25 mouse cellular contexts compared by ENCODE assay signal in genomic region chr15:27790699-27791098, GRCm38 (mm10).
A peak's percentile ranks its signal among the peaks of the same experiment; 100 is the strongest.
DNase-seq lines count a peak whose midpoint lies in the region; ATAC-seq lines count a peak whose summit lies in the region.
"Had no signal": no experiment of that assay in that cellular context is flagged by ENCODE, and none has a peak within 500 bp of the region (broad histone marks: within the 10 kb centered on the region; RNA-seq: fewer than 3 reads in every experiment).

No protein-coding gene starts in this region.

- H3K4me3 ChIP-seq in embryonic facial prominence, embryonic 12.5 days, result no peak overlapping the region
- no peak overlapping the region for H3K4me3 ChIP-seq in embryonic facial prominence, embryonic 10.5 days
- no peak overlapping the region for H3K4me3 ChIP-seq in limb, embryonic 15.5 days
- H3K4me3 ChIP-seq in forebrain, embryonic 16.5 days (replicated peaks; ENCODE audit: low read length), result no peak overlapping the region
- H3K4me3 ChIP-seq: embryonic facial prominence, embryonic 15.5 days; erythroblast, embryonic 14.5 days; forebrain, embryonic 10.5 days; gastrocnemius, adult 2 months; heart, embryonic 13.5 days; hindbrain, embryonic 12.5 days had no signal

- H3K27me3 ChIP-seq in embryonic facial prominence, embryonic 12.5 days, result no peaks in the 10 kb centered on the region
- H3K27me3 ChIP-seq in embryonic facial prominence, embryonic 10.5 days (replicated peaks; ENCODE audit: low read depth, poor library complexity, severe bottlenecking), result no peaks in the 10 kb centered on the region
- H3K27me3 ChIP-seq in limb, embryonic 15.5 days, result no peaks in the 10 kb centered on the region
- no peaks in the 10 kb centered on the region for H3K27me3 ChIP-seq in forebrain, embryonic 16.5 days (replicated peaks; ENCODE audit: control insufficient read depth, insufficient read depth, low read length)
- H3K27me3 ChIP-seq: embryonic facial prominence, embryonic 15.5 days; heart, embryonic 13.5 days; hindbrain, embryonic 12.5 days had no signal

- H3K36me3 ChIP-seq in embryonic facial prominence, embryonic 12.5 days, result no peaks in the 10 kb centered on the region
- H3K36me3 ChIP-seq in embryonic facial prominence, embryonic 10.5 days (replicated peaks), result peaks cover 8% of the 10 kb centered on the region; the same call in 1 of the 2 replicates
- no peaks in the 10 kb centered on the region for H3K36me3 ChIP-seq in limb, embryonic 15.5 days
- H3K36me3 ChIP-seq in forebrain, embryonic 16.5 days (ENCODE audit: control insufficient read depth, insufficient read depth), result no peaks in the 10 kb centered on the region
- H3K36me3 ChIP-seq: embryonic facial prominence, embryonic 15.5 days; G1E; hindbrain, embryonic 12.5 days had no signal

- peaks cover 81% of the 10 kb centered on the region for H3K4me1 ChIP-seq in embryonic facial prominence, embryonic 12.5 days
- H3K4me1 ChIP-seq in embryonic facial prominence, embryonic 10.5 days, result peaks cover 86% of the 10 kb centered on the region
- peaks cover 67% of the 10 kb centered on the region for H3K4me1 ChIP-seq in limb, embryonic 15.5 days
- H3K4me1 ChIP-seq in forebrain, embryonic 16.5 days (replicated peaks; ENCODE audit: control insufficient read depth, insufficient read depth, low read length), result peaks cover 54% of the 10 kb centered on the region

- no peak overlapping the region for H3K4me2 ChIP-seq in embryonic facial prominence, embryonic 12.5 days (replicated peaks)
- no peak overlapping the region for H3K4me2 ChIP-seq in limb, embryonic 15.5 days
- no peak overlapping the region for H3K4me2 ChIP-seq in forebrain, embryonic 16.5 days (ENCODE audit: low read length)
- H3K4me2 ChIP-seq: embryonic facial prominence, embryonic 15.5 days; heart, embryonic 13.5 days; hindbrain, embryonic 12.5 days had no signal

- no peak for ATAC-seq in embryonic facial prominence, embryonic 12.5 days (ENCODE audit: insufficient number of reproducible peaks, insufficient read depth, low FRiP score, low TSS enrichment)
- no peak for ATAC-seq in limb, embryonic 15.5 days (ENCODE audit: insufficient number of reproducible peaks, low FRiP score, low TSS enrichment, low read depth)
- ATAC-seq in forebrain, embryonic 16.5 days, result no peak
- ATAC-seq: CD4-positive, CD25-positive, alpha-beta regulatory T cell, adult 4 months; forebrain, embryonic 14.5 days; hindbrain, postnatal 0 days had no signal

- WGBS in embryonic facial prominence, embryonic 12.5 days, result 82% methylated on average over 6 of the region's 6 CpGs
- WGBS in embryonic facial prominence, embryonic 10.5 days, result 93% methylated on average over 6 of the region's 6 CpGs
- WGBS in limb, embryonic 15.5 days, result 81% methylated on average over 6 of the region's 6 CpGs
- WGBS in forebrain, embryonic 16.5 days, result 89% methylated on average over 6 of the region's 6 CpGs

- DNase-seq in embryonic facial prominence, embryonic 10.5 days (ENCODE audit: low spot score), result no peak
- peak; percentile 72 for DNase-seq in layer of hippocampus, adult 9-11 months
- DNase-seq in layer of hippocampus, postnatal 10 days (ENCODE audit: low spot score in 2 of 2), result no peak
- peak; percentile 90 for DNase-seq in brain, adult 2 months (ENCODE audit: low read depth, low spot score)
- DNase-seq in cerebellum, adult 9-11 months, result no peak
- DNase-seq: B cell, adult 2 months; cerebellum, adult 11 months; cerebellum, adult 8-10 months; cerebellum, postnatal 25 days; gastrocnemius, adult 2 months; gastrocnemius, postnatal 25 days; heart, adult 11 months; heart, postnatal 36 days had no signal

- H3K27ac ChIP-seq in embryonic facial prominence, embryonic 12.5 days, result peak overlapping the region; percentile 83; the same call in 1 of the 2 replicates
- no peak overlapping the region for H3K27ac ChIP-seq in embryonic facial prominence, embryonic 10.5 days (replicated peaks)
- 0 out of 2 replicates have a peak overlapping the region, but pooled peaks have one; percentile 91 for H3K27ac ChIP-seq in limb, embryonic 15.5 days
- H3K27ac ChIP-seq in forebrain, embryonic 16.5 days (ENCODE audit: low read length), result no peak overlapping the region
- H3K27ac ChIP-seq: gastrocnemius, adult 2 months had no signal

- H3K9ac ChIP-seq in embryonic facial prominence, embryonic 12.5 days, result no peak overlapping the region
- H3K9ac ChIP-seq in limb, embryonic 15.5 days, result no peak overlapping the region
- no peak overlapping the region for H3K9ac ChIP-seq in forebrain, embryonic 16.5 days (replicated peaks; ENCODE audit: low read depth, low read length)
- H3K9ac ChIP-seq: embryonic facial prominence, embryonic 15.5 days; heart, embryonic 13.5 days; hindbrain, embryonic 12.5 days had no signal

- no peaks in the 10 kb centered on the region for H3K9me3 ChIP-seq in embryonic facial prominence, embryonic 12.5 days
- no peaks in the 10 kb centered on the region for H3K9me3 ChIP-seq in embryonic facial prominence, embryonic 10.5 days
- H3K9me3 ChIP-seq in limb, embryonic 15.5 days, result no peaks in the 10 kb centered on the region
- H3K9me3 ChIP-seq in forebrain, embryonic 16.5 days (ENCODE audit: control insufficient read depth, low read length), result no peaks in the 10 kb centered on the region
- H3K9me3 ChIP-seq: embryonic facial prominence, embryonic 15.5 days; forebrain, embryonic 10.5 days; heart, embryonic 13.5 days; hindbrain, embryonic 12.5 days had no signal

Comparison
In these comparisons a context has a peak if more than half of its experiments do, and no peak if none do; other contexts are left out.
1. H3K27ac ChIP-seq: peak in embryonic facial prominence, embryonic 12.5 days (single experiment) and limb, embryonic 15.5 days (single experiment); none in embryonic facial prominence, embryonic 10.5 days (single experiment) and forebrain, embryonic 16.5 days (single experiment).
2. DNase-seq: peak in layer of hippocampus, adult 9-11 months (single experiment) and brain, adult 2 months (single experiment); none in embryonic facial prominence, embryonic 10.5 days (single experiment), layer of hippocampus, postnatal 10 days (0 of 2) and cerebellum, adult 9-11 months (single experiment).